Mouse (Mus musculus): ENCODE measurements around the gene Mdp1. TPM values are rescaled to one million over a fixed set of nuclear protein-coding genes. Genes with fewer than 3 reads are reported as not detected.

Mdp1 gene
- 65.6 TPM for polyA plus RNA-seq (2017; shearing (Covaris generic))

DNA sequence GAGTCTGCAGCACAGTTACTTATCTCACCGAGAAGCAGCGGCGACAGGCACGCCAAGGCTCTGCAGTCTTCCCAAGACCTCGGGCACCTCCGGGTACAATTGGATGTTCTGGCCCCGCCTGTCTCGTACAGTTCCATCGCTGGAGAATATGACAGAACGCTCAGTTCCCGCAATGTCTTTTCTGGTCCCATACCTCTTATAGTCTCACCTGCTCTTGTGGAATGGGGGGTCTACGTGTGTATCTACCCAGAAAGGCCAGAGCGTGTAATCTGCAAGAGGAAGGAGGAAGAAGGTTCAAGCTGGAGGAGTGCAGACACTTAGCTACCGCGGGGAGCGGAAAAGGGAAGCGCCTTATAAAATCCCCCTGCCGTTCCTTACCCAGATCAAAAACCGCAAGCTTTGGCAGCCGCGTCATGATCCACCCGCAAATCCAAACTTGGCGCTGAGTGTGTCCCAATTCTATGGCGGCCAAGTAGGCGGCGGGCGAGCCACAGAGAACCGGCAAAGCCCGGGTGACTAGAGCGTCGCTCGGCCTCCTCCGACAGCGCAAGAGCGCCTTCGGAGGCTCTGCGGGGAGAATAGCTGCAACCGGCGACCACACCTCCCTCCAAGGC, at the start of gene Mdp1:
Mdp1 (minus strand) TSS at position 549 of the 614 bp plus-strand sequence.

GRCm38 (mm10) chr14:55681160-55682117, 21.1 kb upstream of the Mdp1 start, which contains the start of gene Tinf2:
Gene Tinf2, minus strand, starts transcription at chr14:55681820.

GRCm38 (mm10) chr14:55671833-55672740, 11.8 kb upstream of the Mdp1 start, which contains the start of the genes Gmpr2 and Nedd8:
Gene Gmpr2, plus strand, starts transcription at chr14:55671941.
Gene Nedd8, minus strand, starts transcription at chr14:55672124.

GRCm38 (mm10) chr14:55649884-55650283, 10.4 kb downstream of the Mdp1 start, which contains the start of gene Tssk4:
Gene Tssk4, plus strand, starts transcription at chr14:55650184.

GRCm38 (mm10) chr14:55643060-55643907, 17.0 kb downstream of the Mdp1 start, which contains the start of gene Tm9sf1:
Gene Tm9sf1, minus strand, starts transcription at chr14:55643806.

GRCm38 (mm10) chr14:55637795-55638194, 22.5 kb downstream of the Mdp1 start, which contains the start of gene Gm49378:
Gene Gm49378, minus strand, starts transcription at chr14:55637895.

GRCm38 (mm10) chr14:55635523-55636007, 24.7 kb downstream of the Mdp1 start, which contains the start of gene Ipo4:
Gene Ipo4, minus strand, starts transcription at chr14:55635957.

DNA sequence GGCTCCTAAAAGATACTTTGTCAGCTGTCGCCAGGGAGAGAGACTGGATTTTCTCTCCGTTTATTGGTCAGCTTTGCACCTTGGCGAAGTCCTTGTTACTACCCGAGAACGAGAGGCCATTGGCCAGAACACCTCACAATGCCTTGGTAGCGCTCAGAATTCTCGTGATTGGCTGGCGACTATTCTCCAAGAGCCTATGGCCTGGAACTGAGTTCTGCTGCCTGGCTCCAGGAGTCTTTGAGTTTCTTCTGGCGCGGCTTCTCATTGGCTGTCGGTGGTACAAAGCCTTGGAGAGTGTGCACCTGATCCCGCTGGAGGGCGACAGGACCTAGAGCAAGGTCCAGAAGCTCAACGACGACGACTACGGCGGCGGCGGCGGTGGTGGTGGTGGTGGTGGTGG, 42.5 kb downstream of the Mdp1 start, which contains the start of gene Rec8:
Rec8 (plus strand) TSS at position 216 of the 400 bp plus-strand sequence.

Other genes starting within 250 kb of the Mdp1 start
- 29.8 TPM for gene Dhrs4, start 181.8 kb downstream of the Mdp1 start, polyA plus RNA-seq (2017; shearing (Covaris generic))
- not detected for gene Carmil3, start 169.9 kb downstream of the Mdp1 start, polyA plus RNA-seq (2017; shearing (Covaris generic))
- gene Cpne6, start 150.1 kb downstream of the Mdp1 start, polyA plus RNA-seq (2017; shearing (Covaris generic)): not detected
- not detected for gene Nrl, start 135.5 kb downstream of the Mdp1 start, polyA plus RNA-seq (2017; shearing (Covaris generic))
- gene Pck2, start 120.2 kb downstream of the Mdp1 start, polyA plus RNA-seq (2017; shearing (Covaris generic)): 15.0 TPM
- 135 TPM for gene Dcaf11, start 100.5 kb downstream of the Mdp1 start, polyA plus RNA-seq (2017; shearing (Covaris generic))
- 7.1 TPM for gene A730061H03Rik, start 100.1 kb downstream of the Mdp1 start, polyA plus RNA-seq (2017; shearing (Covaris generic))
- not detected for gene Fitm1, start 84.9 kb downstream of the Mdp1 start, polyA plus RNA-seq (2017; shearing (Covaris generic))
- gene Psme1, start 82.4 kb downstream of the Mdp1 start, polyA plus RNA-seq (2017; shearing (Covaris generic)): 681 TPM
- gene Emc9, start 75.2 kb downstream of the Mdp1 start, polyA plus RNA-seq (2017; shearing (Covaris generic)): 30.4 TPM
- gene Psme2, start 69.4 kb downstream of the Mdp1 start, polyA plus RNA-seq (2017; shearing (Covaris generic)): 378 TPM
- 45.9 TPM for gene Rnf31, start 68.8 kb downstream of the Mdp1 start, polyA plus RNA-seq (2017; shearing (Covaris generic))
- 142 TPM for gene Irf9, start 56.9 kb downstream of the Mdp1 start, polyA plus RNA-seq (2017; shearing (Covaris generic))
- gene Rec8, start 42.5 kb downstream of the Mdp1 start, polyA plus RNA-seq (2017; shearing (Covaris generic)): 1.1 TPM
- 55.1 TPM for gene Ipo4, start 24.6 kb downstream of the Mdp1 start, polyA plus RNA-seq (2017; shearing (Covaris generic))
- 0.66 TPM for gene Gm49378, start 22.6 kb downstream of the Mdp1 start, polyA plus RNA-seq (2017; shearing (Covaris generic))
- 58.5 TPM for gene Tm9sf1, start 16.7 kb downstream of the Mdp1 start, polyA plus RNA-seq (2017; shearing (Covaris generic))
- gene Tssk4, start 10.3 kb downstream of the Mdp1 start, polyA plus RNA-seq (2017; shearing (Covaris generic)): 1.1 TPM
- 34.7 TPM for gene Gmpr2, start 11.4 kb upstream of the Mdp1 start, polyA plus RNA-seq (2017; shearing (Covaris generic))
- 214 TPM for gene Nedd8, start 11.6 kb upstream of the Mdp1 start, polyA plus RNA-seq (2017; shearing (Covaris generic))
- gene Tinf2, start 21.3 kb upstream of the Mdp1 start, polyA plus RNA-seq (2017; shearing (Covaris generic)): 156 TPM
- not detected for gene Tgm1, start 53.4 kb upstream of the Mdp1 start, polyA plus RNA-seq (2017; shearing (Covaris generic))
- 109 TPM for gene Rabggta, start 61.8 kb upstream of the Mdp1 start, polyA plus RNA-seq (2017; shearing (Covaris generic))
- 18.4 TPM for gene Dhrs1, start 85.2 kb upstream of the Mdp1 start, polyA plus RNA-seq (2017; shearing (Covaris generic))
- gene Nop9, start 85.2 kb upstream of the Mdp1 start, polyA plus RNA-seq (2017; shearing (Covaris generic)): 35.8 TPM
- not detected for gene Cideb, start 98.0 kb upstream of the Mdp1 start, polyA plus RNA-seq (2017; shearing (Covaris generic))
- gene Ltb4r2, start 100.9 kb upstream of the Mdp1 start, polyA plus RNA-seq (2017; shearing (Covaris generic)): not detected
- gene Ltb4r1, start 105.5 kb upstream of the Mdp1 start, polyA plus RNA-seq (2017; shearing (Covaris generic)): not detected
- gene Adcy4, start 123.6 kb upstream of the Mdp1 start, polyA plus RNA-seq (2017; shearing (Covaris generic)): not detected
- gene Ripk3, start 128.4 kb upstream of the Mdp1 start, polyA plus RNA-seq (2017; shearing (Covaris generic)): 61.2 TPM
- gene Nfatc4, start 162.6 kb upstream of the Mdp1 start, polyA plus RNA-seq (2017; shearing (Covaris generic)): not detected
- gene Nynrin, start 193.5 kb upstream of the Mdp1 start, polyA plus RNA-seq (2017; shearing (Covaris generic)): 0.06 TPM
- 0.07 TPM for gene Cbln3, start 223.9 kb upstream of the Mdp1 start, polyA plus RNA-seq (2017; shearing (Covaris generic))
- gene Khnyn, start 224.4 kb upstream of the Mdp1 start, polyA plus RNA-seq (2017; shearing (Covaris generic)): 64.5 TPM
- 40.2 TPM for gene Sdr39u1, start 239.8 kb upstream of the Mdp1 start, polyA plus RNA-seq (2017; shearing (Covaris generic))